Mouse (Mus musculus): ENCODE results near the gene Edil3. TPM values are rescaled to one million over a fixed set of nuclear protein-coding genes. Genes with fewer than 3 reads are reported as not detected.

The Edil3 gene
- polyA plus RNA-seq, 1 experiment: 0.30 TPM

DNA sequence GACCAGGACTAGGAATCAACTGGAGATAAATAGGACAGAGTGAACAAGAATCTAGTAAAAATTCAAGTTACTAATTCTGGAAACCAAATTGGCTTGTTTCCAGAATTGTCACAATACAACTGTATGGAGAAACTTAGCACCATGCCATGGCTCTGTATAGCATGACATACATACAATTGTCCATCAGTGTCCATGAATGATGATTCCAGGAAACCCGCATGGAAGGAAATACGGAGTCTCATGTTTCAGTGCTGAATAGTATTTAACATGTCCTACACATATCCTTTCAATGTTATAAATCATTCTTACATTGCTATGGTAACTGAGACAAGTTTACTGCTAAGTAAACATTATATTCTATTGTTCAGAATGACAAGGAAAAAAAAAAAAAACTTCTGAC lies 58.7 kb downstream of the Edil3 start:
- Histone ChIP-seq H3K27ac (ENCODE audit: insufficient read depth, low read depth, low read length) (no peak overlapping the region), H3K4me3 (ENCODE audit: low read depth, low read length) (no peak overlapping the region), H3K36me3 (ENCODE audit: control insufficient read depth, insufficient read depth, low read length) (no peaks in the 10 kb centered on the region), H3K4me1 (ENCODE audit: control insufficient read depth, insufficient read depth, insufficient read length, low read length) (no peaks in the 10 kb centered on the region), H3K27me3 (ENCODE audit: control insufficient read depth, insufficient read depth, low read length) (no peaks in the 10 kb centered on the region)
- no peak for TF ChIP-seq CTCF (IDR thresholded peaks at IDR 0.05; ENCODE audit: extremely low read depth, insufficient read length, insufficient replicate concordance, low read depth, low read length)
- no peak for TF ChIP-seq POLR2A (IDR thresholded peaks at IDR 0.05; ENCODE audit: low read depth, low read length)
- 65% methylated on average over 2 of the region's 2 CpGs for WGBS

DNA sequence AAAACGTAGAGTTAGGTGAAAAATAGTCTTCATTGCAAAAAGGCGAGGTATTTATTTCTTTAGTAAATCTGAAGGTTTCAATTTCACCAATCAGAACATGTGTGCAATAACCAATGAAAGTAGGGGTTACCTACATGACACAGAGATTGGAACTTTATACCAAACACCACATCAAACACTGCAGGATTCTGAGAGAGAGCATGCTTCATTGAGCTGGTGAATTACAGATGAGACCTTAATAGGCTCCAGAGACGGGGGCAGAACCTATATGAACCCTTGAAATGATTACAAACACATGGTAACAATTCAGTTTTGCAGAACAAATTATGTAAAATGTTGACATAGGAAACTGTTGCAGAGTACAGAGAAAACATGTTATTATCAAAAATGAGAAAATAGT lies 69.5 kb downstream of the Edil3 start:
- H3K36me3 ChIP-seq (ENCODE audit: control insufficient read depth, insufficient read depth, low read length): no peaks in the 10 kb centered on the region
- H3K4me1 ChIP-seq (ENCODE audit: control insufficient read depth, insufficient read depth, insufficient read length, low read length): no peaks in the 10 kb centered on the region
- H3K27me3 ChIP-seq (ENCODE audit: control insufficient read depth, insufficient read depth, low read length): no peaks in the 10 kb centered on the region
- WGBS: 69% methylated on average over 3 of the region's 3 CpGs
- TF ChIP-seq CTCF (IDR thresholded peaks at IDR 0.05; ENCODE audit: extremely low read depth, insufficient read length, insufficient replicate concordance, low read depth, low read length) (no peak), POLR2A (IDR thresholded peaks at IDR 0.05; ENCODE audit: low read depth, low read length) (no peak)
- H3K27ac ChIP-seq (ENCODE audit: insufficient read depth, low read depth, low read length): no peak overlapping the region
- H3K4me3 ChIP-seq (ENCODE audit: low read depth, low read length): no peak overlapping the region

GRCm38 (mm10) chr13:88900046-88900445 lies 78.8 kb downstream of the Edil3 start:
- H3K36me3 ChIP-seq (ENCODE audit: control insufficient read depth, insufficient read depth, low read length): no peaks in the 10 kb centered on the region
- H3K4me3 ChIP-seq (ENCODE audit: low read depth, low read length): no peak overlapping the region
- H3K4me1 ChIP-seq (ENCODE audit: control insufficient read depth, insufficient read depth, insufficient read length, low read length): no peaks in the 10 kb centered on the region
- TF ChIP-seq POLR2A (IDR thresholded peaks at IDR 0.05; ENCODE audit: low read depth, low read length) (no peak), CTCF (IDR thresholded peaks at IDR 0.05; ENCODE audit: extremely low read depth, insufficient read length, insufficient replicate concordance, low read depth, low read length) (no peak)
- no peaks in the 10 kb centered on the region for H3K27me3 ChIP-seq (ENCODE audit: control insufficient read depth, insufficient read depth, low read length)
- no peak overlapping the region for H3K27ac ChIP-seq (ENCODE audit: insufficient read depth, low read depth, low read length)
- 75% methylated on average over 3 of the region's 3 CpGs for WGBS

GRCm38 (mm10) chr13:88907405-88907804 lies 86.1 kb downstream of the Edil3 start:
- H3K27ac ChIP-seq (ENCODE audit: insufficient read depth, low read depth, low read length): no peak overlapping the region

GRCm38 (mm10) chr13:88908187-88908586 lies 86.9 kb downstream of the Edil3 start:
- TF ChIP-seq POLR2A (IDR thresholded peaks at IDR 0.05; ENCODE audit: low read depth, low read length) (no peak), CTCF (IDR thresholded peaks at IDR 0.05; ENCODE audit: extremely low read depth, insufficient read length, insufficient replicate concordance, low read depth, low read length) (no peak)
- WGBS: 79% methylated on average over 1 of the region's 1 CpGs
- H3K4me3 ChIP-seq (ENCODE audit: low read depth, low read length): no peak overlapping the region
- H3K27me3 ChIP-seq (ENCODE audit: control insufficient read depth, insufficient read depth, low read length): no peaks in the 10 kb centered on the region
- no peaks in the 10 kb centered on the region for H3K4me1 ChIP-seq (ENCODE audit: control insufficient read depth, insufficient read depth, insufficient read length, low read length)
- no peaks in the 10 kb centered on the region for H3K36me3 ChIP-seq (ENCODE audit: control insufficient read depth, insufficient read depth, low read length)
- H3K27ac ChIP-seq (ENCODE audit: insufficient read depth, low read depth, low read length): no peak overlapping the region

More at GRCm38 (mm10) chr13:88907405-88907804, 86.1 kb downstream of the Edil3 start:
- Histone ChIP-seq H3K36me3 (ENCODE audit: control insufficient read depth, insufficient read depth, low read length) (no peaks in the 10 kb centered on the region), H3K27me3 (ENCODE audit: control insufficient read depth, insufficient read depth, low read length) (no peaks in the 10 kb centered on the region), H3K4me1 (ENCODE audit: control insufficient read depth, insufficient read depth, insufficient read length, low read length) (no peaks in the 10 kb centered on the region), H3K4me3 (ENCODE audit: low read depth, low read length) (no peak overlapping the region)
- TF ChIP-seq CTCF (IDR thresholded peaks at IDR 0.05; ENCODE audit: extremely low read depth, insufficient read length, insufficient replicate concordance, low read depth, low read length): no peak
- no peak for TF ChIP-seq POLR2A (IDR thresholded peaks at IDR 0.05; ENCODE audit: low read depth, low read length)
- 89% methylated on average over 1 of the region's 1 CpGs for WGBS

GRCm38 (mm10) chr13:88916503-88916902 lies 95.2 kb downstream of the Edil3 start:
- H3K4me3 ChIP-seq (ENCODE audit: low read depth, low read length): no peak overlapping the region
- no peak for TF ChIP-seq CTCF (IDR thresholded peaks at IDR 0.05; ENCODE audit: extremely low read depth, insufficient read length, insufficient replicate concordance, low read depth, low read length)
- no peaks in the 10 kb centered on the region for H3K4me1 ChIP-seq (ENCODE audit: control insufficient read depth, insufficient read depth, insufficient read length, low read length)
- no peaks in the 10 kb centered on the region for H3K36me3 ChIP-seq (ENCODE audit: control insufficient read depth, insufficient read depth, low read length)
- 63% methylated on average over 2 of the region's 2 CpGs for WGBS
- H3K27me3 ChIP-seq (ENCODE audit: control insufficient read depth, insufficient read depth, low read length): no peaks in the 10 kb centered on the region
- H3K27ac ChIP-seq (ENCODE audit: insufficient read depth, low read depth, low read length): no peak overlapping the region

DNA sequence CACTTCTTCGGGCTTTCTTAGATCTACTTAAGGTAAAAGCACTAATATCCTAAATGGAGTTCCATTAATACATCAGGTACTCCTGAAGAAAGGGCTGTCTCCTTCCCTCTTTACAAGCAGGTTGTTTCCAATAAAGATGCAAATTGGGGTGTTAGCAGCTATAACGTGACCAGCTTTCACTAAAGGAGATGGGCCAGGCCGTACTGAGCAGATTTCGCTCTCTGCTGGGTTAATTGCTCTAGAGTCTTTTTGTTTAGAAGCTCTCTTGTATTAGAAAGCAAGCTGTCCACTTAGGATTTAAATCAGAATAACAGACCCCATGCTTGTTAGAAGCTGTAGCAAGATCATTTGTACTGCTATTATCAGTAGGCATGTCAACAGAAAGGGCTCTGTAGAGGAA lies 108.4 kb downstream of the Edil3 start:
- WGBS: 80% methylated on average over 4 of the region's 4 CpGs
- Histone ChIP-seq H3K4me3 (ENCODE audit: low read depth, low read length) (no peak overlapping the region), H3K27ac (ENCODE audit: insufficient read depth, low read depth, low read length) (no peak overlapping the region), H3K36me3 (ENCODE audit: control insufficient read depth, insufficient read depth, low read length) (no peaks in the 10 kb centered on the region), H3K27me3 (ENCODE audit: control insufficient read depth, insufficient read depth, low read length) (no peaks in the 10 kb centered on the region), H3K4me1 (ENCODE audit: control insufficient read depth, insufficient read depth, insufficient read length, low read length) (no peaks in the 10 kb centered on the region)
- no peak for TF ChIP-seq POLR2A (IDR thresholded peaks at IDR 0.05; ENCODE audit: low read depth, low read length)
- no peak for TF ChIP-seq CTCF (IDR thresholded peaks at IDR 0.05; ENCODE audit: extremely low read depth, insufficient read length, insufficient replicate concordance, low read depth, low read length)

DNA sequence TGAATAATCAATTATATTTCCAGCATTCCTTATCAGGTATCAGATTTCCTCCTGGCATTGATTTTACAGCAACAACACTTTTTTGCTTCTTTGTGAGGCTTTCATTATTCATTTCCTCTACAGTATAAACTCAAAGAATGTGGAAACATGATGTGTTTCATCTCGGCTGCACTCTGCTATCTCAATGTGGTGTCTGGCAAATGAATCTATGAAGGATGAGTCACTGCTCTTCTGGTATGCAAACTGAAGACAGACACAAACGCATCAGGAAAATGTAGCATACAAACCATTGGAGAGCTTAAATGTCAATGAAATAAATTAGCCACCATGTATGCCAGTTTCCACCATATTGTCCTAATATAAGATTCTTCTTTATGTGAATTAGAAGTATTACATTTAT lies 117.3 kb downstream of the Edil3 start:
- TF ChIP-seq POLR2A (IDR thresholded peaks at IDR 0.05; ENCODE audit: low read depth, low read length) (no peak), CTCF (IDR thresholded peaks at IDR 0.05; ENCODE audit: extremely low read depth, insufficient read length, insufficient replicate concordance, low read depth, low read length) (no peak)
- Histone ChIP-seq H3K27me3 (ENCODE audit: control insufficient read depth, insufficient read depth, low read length) (no peaks in the 10 kb centered on the region), H3K4me1 (ENCODE audit: control insufficient read depth, insufficient read depth, insufficient read length, low read length) (no peaks in the 10 kb centered on the region), H3K4me3 (ENCODE audit: low read depth, low read length) (no peak overlapping the region), H3K36me3 (ENCODE audit: control insufficient read depth, insufficient read depth, low read length) (no peaks in the 10 kb centered on the region), H3K27ac (ENCODE audit: insufficient read depth, low read depth, low read length) (no peak overlapping the region)
- WGBS: 71% methylated on average over 2 of the region's 2 CpGs

Data from small intestine, adult 2 months (tissue).